Mouse (Mus musculus): ENCODE data around the gene Rab27a. TPM values are rescaled to one million over a fixed set of nuclear protein-coding genes. Genes with fewer than 3 reads are reported as not detected.

The Rab27a gene
- polyA plus RNA-seq, 1 experiment from 2014 or later = 6.8 TPM

Small RNA genes lying within 50 kb of the gene (microRNA-seq; reads per million reads assigned to microRNA genes)
- gene Gm27353 = not detected

Other genes starting within 250 kb of the Rab27a start
- 0.11 and 0.26 TPM in 2 replicates for gene Prtg, start 238.0 kb upstream of the Rab27a start, polyA plus RNA-seq (2015; fragmentation: Nextera tagmentation; extraction: Ambion mirVana)
- gene Pygo1, start 119.2 kb upstream of the Rab27a start, polyA plus RNA-seq (2015; fragmentation: Nextera tagmentation; extraction: Ambion mirVana) = 0.08 TPM in 2 replicates
- gene Dyx1c1, start 86.1 kb upstream of the Rab27a start, polyA plus RNA-seq (2015; fragmentation: Nextera tagmentation; extraction: Ambion mirVana) = 0.05 and 0.06 TPM in 2 replicates
- gene Gm44503, start 86.0 kb upstream of the Rab27a start, polyA plus RNA-seq (2015; fragmentation: Nextera tagmentation; extraction: Ambion mirVana) = not detected in 2 replicates
- 2.2 and 2.5 TPM in 2 replicates for gene Ccpg1os, start 59.5 kb upstream of the Rab27a start, polyA plus RNA-seq (2015; fragmentation: Nextera tagmentation; extraction: Ambion mirVana)
- 11.3 and 13.3 TPM in 2 replicates for gene Ccpg1, start 59.4 kb upstream of the Rab27a start, polyA plus RNA-seq (2015; fragmentation: Nextera tagmentation; extraction: Ambion mirVana)
- 4.7 and 5.0 TPM in 2 replicates for gene Pigb, start 4.5 kb upstream of the Rab27a start, polyA plus RNA-seq (2015; fragmentation: Nextera tagmentation; extraction: Ambion mirVana)
- gene Khdc3, start 57.0 kb downstream of the Rab27a start, polyA plus RNA-seq (2015; fragmentation: Nextera tagmentation; extraction: Ambion mirVana) = 0.05 and 0.08 TPM in 2 replicates
- gene Gm20509, start 57.6 kb downstream of the Rab27a start, polyA plus RNA-seq (2015; fragmentation: Nextera tagmentation; extraction: Ambion mirVana) = not detected in 2 replicates
- gene Rsl24d1, start 68.6 kb downstream of the Rab27a start, polyA plus RNA-seq (2015; fragmentation: Nextera tagmentation; extraction: Ambion mirVana) = 33.3 and 34.9 TPM in 2 replicates

All from liver, embryonic 16.5 days (tissue).